Comparison of ENCODE assay signal across 8 mouse cellular contexts in the genomic region with DNA sequence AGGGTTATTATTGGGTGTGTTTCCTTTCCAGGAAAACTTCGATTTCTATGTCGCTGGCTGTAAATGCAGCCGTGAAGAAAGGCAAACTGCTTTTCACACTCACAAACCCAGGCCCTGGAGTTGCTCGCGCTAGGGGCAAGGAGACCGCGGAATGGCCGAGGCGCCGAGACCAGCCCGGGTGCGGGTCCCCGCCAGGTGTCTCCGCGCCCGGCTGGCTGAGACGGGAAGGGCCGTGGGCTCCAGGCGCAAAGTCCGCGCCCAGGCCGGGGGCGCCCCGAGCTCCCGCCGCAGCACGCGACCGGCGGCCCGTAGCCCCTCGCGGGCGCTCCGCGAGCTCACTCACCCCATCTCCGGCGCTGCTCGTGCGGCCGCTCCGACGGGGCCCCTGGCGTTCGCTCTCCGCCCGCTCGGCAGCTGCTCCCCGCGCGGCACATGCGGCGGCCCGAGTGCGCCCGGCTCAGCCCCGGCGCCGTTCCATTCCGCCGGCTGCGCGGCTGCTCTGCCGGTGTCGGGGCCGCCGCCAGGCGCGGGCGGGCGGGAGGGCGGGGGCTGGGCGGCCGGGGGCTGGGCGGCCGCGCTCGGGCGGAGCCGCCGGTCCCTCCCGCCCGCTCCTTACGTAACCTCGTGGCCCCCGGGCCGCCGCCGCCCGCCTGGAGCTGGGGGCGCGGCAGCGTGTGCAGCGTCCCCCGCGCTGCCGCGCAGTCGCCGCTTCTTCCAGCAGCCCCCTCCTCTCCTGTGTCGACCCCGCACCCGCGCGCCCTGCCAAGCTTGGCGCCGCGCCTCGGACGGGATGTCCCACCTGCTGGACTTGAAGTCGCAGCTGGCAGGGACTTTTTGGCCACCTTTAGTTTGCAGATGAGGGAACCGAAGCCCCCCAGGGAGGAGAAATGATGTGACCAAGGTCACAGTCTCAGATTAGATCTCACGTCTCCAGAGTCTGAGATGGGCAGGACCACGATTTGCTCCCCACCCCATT. TPM values are rescaled to one million over a fixed set of nuclear protein-coding genes. Genes with fewer than 3 reads are reported as not detected.
DNase-seq lines count a peak whose midpoint lies in the region; ATAC-seq and TF ChIP-seq lines count a peak whose summit lies in the region.

No protein-coding gene starts in this region.

- H3K4me2 ChIP-seq in heart, postnatal 0 days (ENCODE audit: low read depth, low read length) = peak overlapping the region; percentile 87
- H3K4me2 ChIP-seq in midbrain, embryonic 14.5 days (ENCODE audit: low read length) = peak overlapping the region; percentile 82

- peak overlapping the region; percentile 84 for H3K27ac ChIP-seq in embryonic facial prominence, embryonic 10.5 days (replicated peaks)
- H3K27ac ChIP-seq in heart, postnatal 0 days (ENCODE audit: low read depth) = peak overlapping the region; percentile 81
- peak overlapping the region; percentile 64 for H3K27ac ChIP-seq in midbrain, embryonic 14.5 days (replicated peaks; ENCODE audit: low read depth, low read length)

- DNase-seq in cerebellum, adult 11 months = peak; percentile 34
- peak; percentile 53 for DNase-seq in G1E (ENCODE audit: low spot score)
- DNase-seq in embryonic facial prominence, embryonic 10.5 days (ENCODE audit: low spot score) = peak; percentile 64
- DNase-seq in heart, postnatal 0 days (ENCODE audit: low spot score) = no peak
- peak; percentile 52 to 67 for DNase-seq in kidney, postnatal 4 days
- DNase-seq in midbrain, embryonic 14.5 days = peak; percentile 77
- peak; percentile 38 for DNase-seq in urinary bladder, postnatal 25 days (ENCODE audit: low spot score)

- no peak for ATAC-seq in cerebellum, adult (ENCODE audit: insufficient number of reproducible peaks, low FRiP score, low TSS enrichment)
- ATAC-seq in G1E (ENCODE audit: extremely low read depth, insufficient number of reproducible peaks, low FRiP score, poor library complexity, severe bottlenecking) = no peak
- ATAC-seq in heart, postnatal 0 days (ENCODE audit: insufficient read depth, low read depth) = peak; percentile 67
- ATAC-seq in midbrain, embryonic 14.5 days (ENCODE audit: low FRiP score, low TSS enrichment) = peak; percentile 77

- no peak for TF ChIP-seq CTCF in G1E (IDR thresholded peaks at IDR 0.05; ENCODE audit: low read depth, low read length)
- no peak for TF ChIP-seq CTCF in heart, postnatal 0 days (IDR thresholded peaks at IDR 0.05; ENCODE audit: low read depth)

- peak overlapping the region; percentile 82 for H3K9ac ChIP-seq in heart, postnatal 0 days (replicated peaks; ENCODE audit: low read depth, low read length)
- H3K9ac ChIP-seq in midbrain, embryonic 14.5 days (replicated peaks; ENCODE audit: low read length) = peak overlapping the region; percentile 74

- no peak for TF ChIP-seq EP300 in heart, postnatal 0 days (IDR thresholded peaks at IDR 0.05; ENCODE audit: low read depth)

- no peaks in the 10 kb centered on the region for H3K9me3 ChIP-seq in G1E (replicated peaks)
- H3K9me3 ChIP-seq in embryonic facial prominence, embryonic 10.5 days = no peaks in the 10 kb centered on the region
- H3K9me3 ChIP-seq in heart, postnatal 0 days (replicated peaks; ENCODE audit: control insufficient read depth, low read length) = peaks cover 4% of the 10 kb centered on the region; the same call in 1 of the 2 replicates
- H3K9me3 ChIP-seq in midbrain, embryonic 14.5 days (ENCODE audit: control insufficient read depth, low read length) = no peaks in the 10 kb centered on the region

- H3K4me3 ChIP-seq in G1E (ENCODE audit: low read depth, low read length) = peak overlapping the region; percentile 80
- peak overlapping the region; percentile 73 for H3K4me3 ChIP-seq in embryonic facial prominence, embryonic 10.5 days
- peak overlapping the region; percentile 74 for H3K4me3 ChIP-seq in heart, postnatal 0 days (ENCODE audit: low read depth, low read length)
- H3K4me3 ChIP-seq in midbrain, embryonic 14.5 days (replicated peaks; ENCODE audit: low read depth, low read length) = peak overlapping the region; percentile 67

- under 1% methylated on average over 104 of the region's 114 CpGs for WGBS in embryonic facial prominence, embryonic 10.5 days
- under 1% methylated on average over 65 of the region's 114 CpGs for WGBS in heart, postnatal 0 days
- WGBS in midbrain, embryonic 14.5 days = 1% methylated on average over 107 of the region's 114 CpGs

- H3K36me3 ChIP-seq in G1E (replicated peaks) = peaks cover 34% of the 10 kb centered on the region
- no peaks in the 10 kb centered on the region for H3K36me3 ChIP-seq in embryonic facial prominence, embryonic 10.5 days (replicated peaks)
- H3K36me3 ChIP-seq in heart, postnatal 0 days (replicated peaks; ENCODE audit: control insufficient read depth, insufficient read depth, low read length) = no peaks in the 10 kb centered on the region
- no peaks in the 10 kb centered on the region for H3K36me3 ChIP-seq in midbrain, embryonic 14.5 days (ENCODE audit: control insufficient read depth, insufficient read depth, low read length)

- peaks cover 59% of the 10 kb centered on the region for H3K4me1 ChIP-seq in G1E (ENCODE audit: insufficient read depth, low read depth, low read length)
- peaks cover 12% of the 10 kb centered on the region for H3K4me1 ChIP-seq in embryonic facial prominence, embryonic 10.5 days
- peaks cover 3% of the 10 kb centered on the region; the same call in 1 of the 2 replicates for H3K4me1 ChIP-seq in heart, postnatal 0 days (ENCODE audit: control insufficient read depth, insufficient read depth)
- peaks cover 7% of the 10 kb centered on the region for H3K4me1 ChIP-seq in midbrain, embryonic 14.5 days (ENCODE audit: control insufficient read depth, insufficient read depth, low read length)

- peaks cover 20% of the 10 kb centered on the region for H3K27me3 ChIP-seq in G1E (ENCODE audit: insufficient read depth, low read length)
- peaks cover 72% of the 10 kb centered on the region for H3K27me3 ChIP-seq in embryonic facial prominence, embryonic 10.5 days (replicated peaks; ENCODE audit: low read depth, poor library complexity, severe bottlenecking)
- H3K27me3 ChIP-seq in heart, postnatal 0 days (ENCODE audit: control insufficient read depth, insufficient read depth, low read length) = peaks cover 14% of the 10 kb centered on the region; the same call in 1 of the 2 replicates
- H3K27me3 ChIP-seq in midbrain, embryonic 14.5 days (ENCODE audit: control insufficient read depth, insufficient read depth, low read length) = 0 out of 2 replicates have a peak, but pooled peaks cover 2% of the 10 kb centered on the region

RNA-seq across cellular contexts. Expression of a gene that starts 0.6 kb away (rescaled TPM):
- total RNA-seq in G1E (2014; fragmentation: Nextera tagmentation) = 24.6 and 35.9 TPM in 2 replicates
- 32.5 and 45.9 TPM in 2 replicates for total RNA-seq in G1E (2017)
- polyA plus RNA-seq in G1E (2012) = 37.3 and 50.6 TPM in 2 replicates
- polyA plus RNA-seq in embryonic facial prominence, embryonic 10.5 days (2016; fragmentation: Nextera tagmentation; extraction: Ambion mirVana) = 12.2 and 14.6 TPM in 2 replicates
- total RNA-seq in heart, postnatal 0 days (2014; rRNA removed; ENCODE audit: low replicate concordance) = 19.5 and 31.8 TPM in 2 replicates
- 51.3 and 52.5 TPM in 2 replicates for polyA plus RNA-seq in heart, postnatal 0 days (2015; fragmentation: Nextera tagmentation; extraction: Ambion mirVana)
- polyA plus RNA-seq in midbrain, embryonic 14.5 days (2014; fragmentation: Nextera tagmentation; extraction: Ambion mirVana) = 19.1 and 21.7 TPM in 2 replicates

RNA-seq across cellular contexts. Expression of a gene that starts 56.0 kb away (rescaled TPM):
- total RNA-seq in G1E (2014; fragmentation: Nextera tagmentation) (41.5 and 47.5 TPM in 2 replicates), G1E (2017) (99.7 and 111 TPM in 2 replicates)
- polyA plus RNA-seq in G1E (2012) = 19.8 and 29.4 TPM in 2 replicates
- 127 and 130 TPM in 2 replicates for polyA plus RNA-seq in embryonic facial prominence, embryonic 10.5 days (2016; fragmentation: Nextera tagmentation; extraction: Ambion mirVana)
- total RNA-seq in heart, postnatal 0 days (2014; rRNA removed; ENCODE audit: low replicate concordance) = 30.6 and 58.0 TPM in 2 replicates
- polyA plus RNA-seq in heart, postnatal 0 days (2015; fragmentation: Nextera tagmentation; extraction: Ambion mirVana) = 88.2 and 98.1 TPM in 2 replicates
- polyA plus RNA-seq in midbrain, embryonic 14.5 days (2014; fragmentation: Nextera tagmentation; extraction: Ambion mirVana) = 151 and 157 TPM in 2 replicates

Comparison
In these comparisons a context has a peak if more than half of its experiments do, and no peak if none do; other contexts are left out.
1. ATAC-seq: peak in heart, postnatal 0 days (single experiment) and midbrain, embryonic 14.5 days (single experiment); none in cerebellum, adult (single experiment) and G1E (single experiment).
2. Peak in every context shown above with its lines, with median percentiles within 50 percentile points of each other: H3K4me3 ChIP-seq and H3K27ac ChIP-seq.